Mouse (Mus musculus) heart, embryonic 15.5 days (tissue): ENCODE measurements at regions not wholly inside any gene's neighbourhood (a gene's known extent, or its start where the extent isn't known, plus 50 kb on each side); places are given as distances from the start of the nearest gene placed in this dataset.

Experiments
- ATAC-seq: fragments of 200-750 bp; cut with Nextera tagmentation; replicated peaks from 2 replicates; pipeline ENCODE4 v1.8.0; 2017; ENCODE audit warnings: low read depth, moderate TSS enrichment; ENCODE audit not compliant: insufficient number of reproducible peaks, insufficient read depth, low FRiP score
- H3K27ac ChIP-seq: fragments of 300-500 bp; sonication (generic); 2 replicates; pipeline ENCODE4 v1.5.1; 2015; ENCODE audit warnings: mild to moderate bottlenecking, inconsistent platforms
- H3K27me3 ChIP-seq: fragments of 300-500 bp; sonication (generic); 2 replicates; pipeline ENCODE4 v1.6.1; 2015; ENCODE audit warnings: inconsistent platforms
- H3K36me3 ChIP-seq: fragments of 300-500 bp; sonication (generic); 2 replicates; pipeline ENCODE4 v1.6.1; 2015; ENCODE audit warnings: mild to moderate bottlenecking, inconsistent platforms
- H3K4me1 ChIP-seq: fragments of 300-500 bp; sonication (generic); replicated peaks from 2 replicates; pipeline ENCODE4 v1.6.1; 2015; ENCODE audit warnings: inconsistent platforms
- H3K4me2 ChIP-seq: fragments of 300-500 bp; sonication (generic); 2 replicates; pipeline ENCODE4 v1.6.1; 2015; ENCODE audit warnings: inconsistent platforms, mild to moderate bottlenecking, moderate library complexity
- H3K4me3 ChIP-seq: fragments of 300-500 bp; sonication (generic); 2 replicates; pipeline ENCODE4 v1.5.1; 2015; ENCODE audit warnings: mild to moderate bottlenecking, inconsistent platforms
- H3K9ac ChIP-seq: fragments of 300-500 bp; sonication (generic); 2 replicates; pipeline ENCODE4 v1.6.1; 2015; ENCODE audit warnings: mild to moderate bottlenecking, inconsistent platforms
- H3K9me3 ChIP-seq: fragments of 300-500 bp; sonication (generic); replicated peaks from 2 replicates; pipeline ENCODE4 v1.6.1; 2016; ENCODE audit warnings: inconsistent platforms
- WGBS: fragments of 180-500 bp; shearing (Covaris S2); methylation state at CpG from one replicate; pipeline ENCODE4 v1.1.7; 2015; ENCODE audit warnings: mixed read lengths; 5-methylcytosine and 5-hydroxymethylcytosine counted together

DNA sequence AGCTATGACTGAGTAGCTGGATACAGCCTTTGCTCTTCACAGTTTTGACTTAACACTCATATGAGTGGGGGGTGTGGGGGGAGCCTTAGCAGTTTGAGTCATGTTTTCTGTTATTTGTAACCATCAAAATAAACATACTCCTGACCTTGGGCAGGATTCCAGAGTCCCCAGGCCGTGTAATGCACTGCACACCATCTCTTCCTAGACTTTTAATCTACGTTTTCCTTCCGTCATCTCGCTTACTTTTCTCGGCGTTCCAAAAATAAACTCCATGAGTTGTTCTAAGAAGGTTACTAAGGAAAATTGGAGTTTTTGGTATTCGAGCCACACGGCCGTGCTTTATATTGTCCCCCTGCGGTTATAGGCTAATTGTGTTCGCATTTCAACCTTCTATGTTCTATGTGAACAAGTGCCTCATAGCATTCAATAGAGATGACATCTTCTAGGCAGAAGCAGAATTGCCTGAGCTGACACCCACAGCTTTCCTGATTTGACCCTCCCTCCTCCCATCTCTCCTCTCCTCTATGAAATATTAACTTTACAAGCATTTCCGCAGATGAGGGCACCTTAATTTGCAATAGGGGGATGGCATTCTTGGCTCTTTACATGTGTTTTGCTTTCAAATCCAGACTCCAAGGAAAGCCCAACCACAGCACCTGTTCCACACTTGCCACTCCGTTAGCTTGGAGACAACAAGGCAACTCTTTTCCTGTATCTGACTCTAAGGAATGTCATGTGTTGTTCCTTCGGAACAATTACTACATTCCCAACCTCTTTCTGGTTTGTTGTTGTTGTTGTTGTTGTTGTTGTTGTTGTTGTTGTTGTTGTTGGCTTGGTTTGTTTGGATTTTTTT, 276.2 kb upstream of the Atp2b1 start:
- Histone ChIP-seq H3K27me3 (no peaks in the 10 kb centered on the region), H3K9ac (no peak overlapping the region), H3K4me1 (no peaks in the 10 kb centered on the region), H3K4me2 (no peak overlapping the region), H3K36me3 (no peaks in the 10 kb centered on the region), H3K4me3 (no peak overlapping the region), H3K9me3 (no peaks in the 10 kb centered on the region), H3K27ac (no peak overlapping the region)
- 56% methylated on average over 14 of the region's 14 CpGs for WGBS
- ATAC-seq, result no peak

DNA sequence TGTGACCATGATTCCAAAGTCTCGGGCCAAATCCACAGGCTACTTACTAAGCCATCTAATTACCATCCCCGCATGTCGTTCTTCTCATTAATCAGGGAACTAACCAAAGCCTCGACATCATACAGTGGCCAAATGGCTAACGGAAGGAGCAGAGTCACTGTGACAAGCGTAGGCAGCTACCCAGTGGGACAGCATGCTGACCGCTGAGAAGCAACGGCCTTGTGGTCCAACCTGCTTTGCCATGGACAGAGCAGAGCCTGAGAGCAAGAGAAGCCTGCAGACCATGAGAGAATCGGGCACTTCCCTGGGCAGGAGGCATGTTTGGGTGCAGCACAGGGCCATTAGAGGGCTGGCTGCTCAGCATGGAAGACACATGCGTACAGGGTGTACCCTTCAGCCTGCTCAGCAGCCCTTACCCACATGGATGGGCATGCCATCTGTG, 268.5 kb upstream of the Atp2b1 start:
- Histone ChIP-seq H3K27ac (no peak overlapping the region), H3K4me2 (no peak overlapping the region), H3K27me3 (no peaks in the 10 kb centered on the region), H3K4me1 (no peaks in the 10 kb centered on the region), H3K9ac (no peak overlapping the region), H3K9me3 (no peaks in the 10 kb centered on the region), H3K4me3 (no peak overlapping the region), H3K36me3 (no peaks in the 10 kb centered on the region)
- no peak for ATAC-seq
- 76% methylated on average over 10 of the region's 10 CpGs for WGBS

DNA sequence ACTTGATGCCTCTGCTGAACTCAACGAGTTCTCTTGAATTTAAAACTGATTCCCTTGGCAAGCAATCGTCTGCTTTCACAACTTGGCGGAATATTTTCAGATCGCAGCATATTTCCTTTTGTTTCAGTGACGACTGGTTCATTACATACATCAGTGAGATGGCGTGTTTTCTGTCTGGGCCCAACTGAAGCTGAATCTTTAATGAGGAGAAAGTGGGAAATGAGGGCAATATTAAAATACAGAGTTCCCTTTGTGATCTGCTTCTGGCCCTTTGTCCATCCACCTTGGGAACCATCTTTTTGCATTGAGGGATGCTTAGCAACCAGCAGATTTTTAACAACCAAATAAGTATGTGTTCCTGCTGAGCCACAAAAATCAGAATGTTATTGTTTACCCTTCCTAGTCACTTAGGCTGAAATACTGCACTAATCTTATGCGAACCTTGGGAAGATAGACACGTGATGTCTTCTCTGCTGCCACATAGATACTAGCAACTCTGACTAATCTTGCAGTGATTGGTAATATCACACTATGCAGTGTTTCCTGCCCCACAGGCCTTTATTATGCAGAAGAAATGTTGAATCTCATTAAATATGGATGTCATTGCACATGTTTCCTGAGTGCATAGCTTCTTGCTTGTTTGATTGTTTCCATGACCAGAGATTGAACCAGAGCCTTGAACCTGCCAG, 267.8 kb upstream of the Atp2b1 start:
- ATAC-seq, result no peak
- no peak overlapping the region for H3K9ac ChIP-seq
- H3K27ac ChIP-seq, result no peak overlapping the region
- H3K27me3 ChIP-seq, result no peaks in the 10 kb centered on the region
- H3K36me3 ChIP-seq, result no peaks in the 10 kb centered on the region
- WGBS, result 81% methylated on average over 8 of the region's 8 CpGs
- H3K4me3 ChIP-seq, result no peak overlapping the region
- no peaks in the 10 kb centered on the region for H3K4me1 ChIP-seq
- H3K4me2 ChIP-seq, result no peak overlapping the region
- no peaks in the 10 kb centered on the region for H3K9me3 ChIP-seq

DNA sequence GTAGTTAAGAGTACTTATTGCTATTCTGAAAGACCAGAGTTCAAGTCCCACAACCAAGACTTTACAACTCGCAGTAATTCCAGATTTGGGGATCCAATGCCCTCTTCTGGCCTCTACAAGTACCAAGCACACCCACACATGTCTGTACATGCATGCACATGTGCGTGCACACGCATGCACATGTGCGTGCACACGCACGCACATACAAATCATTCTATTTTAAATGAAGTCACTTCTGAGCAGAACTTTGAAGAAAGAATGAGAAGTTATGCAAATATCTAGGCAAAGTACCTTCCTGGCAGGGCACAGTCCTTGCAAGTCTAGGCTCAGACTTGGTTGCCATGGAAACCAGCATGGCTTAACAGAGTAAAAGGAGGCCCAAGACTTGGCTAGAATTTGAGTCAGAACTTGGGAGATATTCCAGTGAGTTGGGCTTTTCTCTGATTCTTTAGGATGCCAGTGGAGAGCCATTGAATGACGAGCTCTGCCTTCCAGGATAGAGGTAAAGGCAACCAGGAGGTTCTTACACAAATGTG, 265.4 kb upstream of the Atp2b1 start:
- H3K4me3 ChIP-seq, result no peak overlapping the region
- no peak for ATAC-seq
- no peaks in the 10 kb centered on the region for H3K27me3 ChIP-seq
- no peaks in the 10 kb centered on the region for H3K9me3 ChIP-seq
- no peak overlapping the region for H3K4me2 ChIP-seq
- H3K36me3 ChIP-seq, result no peaks in the 10 kb centered on the region
- no peak overlapping the region for H3K27ac ChIP-seq
- H3K9ac ChIP-seq, result no peak overlapping the region
- no peaks in the 10 kb centered on the region for H3K4me1 ChIP-seq
- 89% methylated on average over 7 of the region's 7 CpGs for WGBS

DNA sequence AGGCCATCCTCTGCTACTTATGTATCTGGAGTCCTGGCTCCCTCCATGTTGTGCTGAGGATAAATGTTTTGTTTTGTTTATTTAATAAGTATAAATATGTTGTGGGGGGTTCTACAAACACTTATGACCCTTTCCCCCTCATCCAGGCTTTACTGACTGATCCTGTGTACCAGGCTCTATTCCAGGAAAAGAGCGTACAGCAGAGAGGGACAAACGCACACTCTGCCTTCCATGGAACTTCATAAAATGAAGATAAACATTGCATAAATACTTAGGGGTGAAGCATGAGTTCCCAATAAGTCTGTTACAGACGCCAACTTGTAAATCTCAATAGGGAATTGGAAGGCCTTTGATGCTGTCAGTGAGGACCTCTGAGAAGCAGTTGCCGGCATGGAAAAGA, 263.7 kb upstream of the Atp2b1 start:
- Histone ChIP-seq H3K36me3 (no peaks in the 10 kb centered on the region), H3K27ac (no peak overlapping the region), H3K4me1 (no peaks in the 10 kb centered on the region), H3K9ac (no peak overlapping the region), H3K4me2 (no peak overlapping the region), H3K9me3 (no peaks in the 10 kb centered on the region), H3K27me3 (no peaks in the 10 kb centered on the region), H3K4me3 (no peak overlapping the region)
- no peak for ATAC-seq
- whole genome bisulfite sequencing, result 86% methylated on average over 4 of the region's 4 CpGs

DNA sequence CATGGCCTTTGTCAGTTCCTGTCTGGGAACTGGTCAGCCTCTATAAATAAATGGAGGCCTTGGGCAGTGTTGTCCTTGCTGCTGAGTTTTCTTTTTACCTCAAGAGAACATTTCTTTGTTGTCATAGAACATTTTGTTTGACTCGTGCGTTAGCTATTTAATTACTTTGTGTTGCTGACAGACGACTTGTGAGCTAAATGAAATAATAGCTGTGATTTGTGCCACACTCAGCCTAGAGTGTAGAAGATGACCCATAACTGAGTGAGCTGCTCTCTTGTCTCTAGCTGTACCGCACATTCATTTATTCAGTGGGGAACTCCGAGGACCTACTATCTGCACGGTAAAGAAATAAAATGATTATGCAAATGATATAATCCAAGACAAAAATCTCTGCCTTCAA, 263.1 kb upstream of the Atp2b1 start:
- Histone ChIP-seq H3K36me3 (no peaks in the 10 kb centered on the region), H3K27ac (no peak overlapping the region), H3K4me2 (no peak overlapping the region), H3K4me1 (no peaks in the 10 kb centered on the region), H3K4me3 (no peak overlapping the region), H3K27me3 (no peaks in the 10 kb centered on the region), H3K9ac (no peak overlapping the region), H3K9me3 (no peaks in the 10 kb centered on the region)
- no peak for ATAC-seq
- WGBS, result 84% methylated on average over 6 of the region's 6 CpGs

DNA sequence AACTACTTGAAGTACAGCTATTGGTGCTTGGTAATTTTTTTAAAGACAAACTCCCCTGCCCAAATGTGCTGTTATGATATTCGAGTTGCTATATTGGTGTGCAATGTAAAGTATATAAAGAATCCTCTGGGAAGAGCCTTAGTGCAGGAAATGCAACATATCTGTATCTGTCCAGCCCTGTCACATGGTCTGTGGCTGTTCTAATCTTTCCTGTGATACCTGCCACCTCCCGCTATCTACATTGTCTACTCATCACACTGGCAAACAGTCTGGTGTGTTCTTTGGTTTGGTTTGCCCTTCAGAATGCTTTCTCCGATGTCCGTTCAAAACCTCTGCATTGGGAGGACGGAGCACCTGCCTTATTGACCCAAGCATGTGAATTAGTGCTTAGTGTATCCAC, 262.6 kb upstream of the Atp2b1 start:
- Histone ChIP-seq H3K4me3 (no peak overlapping the region), H3K27me3 (no peaks in the 10 kb centered on the region), H3K36me3 (no peaks in the 10 kb centered on the region), H3K27ac (no peak overlapping the region), H3K4me2 (no peak overlapping the region), H3K4me1 (no peaks in the 10 kb centered on the region), H3K9me3 (no peaks in the 10 kb centered on the region), H3K9ac (no peak overlapping the region)
- WGBS, result 80% methylated on average over 5 of the region's 5 CpGs
- ATAC-seq, result no peak

DNA sequence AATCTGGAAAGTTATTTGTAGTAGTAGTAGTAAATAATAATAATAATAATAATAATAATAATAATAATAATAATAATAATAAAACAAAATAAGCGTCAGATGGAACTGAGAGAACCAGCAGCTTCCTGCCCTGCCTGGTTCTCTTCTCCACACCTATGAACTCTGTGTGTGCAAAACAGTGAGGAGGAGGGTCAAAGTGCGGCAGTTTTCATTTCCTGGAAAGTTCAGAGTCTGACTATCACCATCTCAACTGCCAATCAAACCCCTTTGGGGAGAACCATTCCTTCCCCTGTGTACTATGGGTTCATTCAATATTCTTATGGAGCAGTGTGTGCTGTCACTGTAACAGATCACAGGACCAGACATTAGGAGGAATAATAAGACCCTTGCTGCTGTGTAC, 262.1 kb upstream of the Atp2b1 start:
- no peak for ATAC-seq
- WGBS, result 86% methylated on average over 2 of the region's 2 CpGs
- Histone ChIP-seq H3K27me3 (no peaks in the 10 kb centered on the region), H3K4me1 (no peaks in the 10 kb centered on the region), H3K4me2 (no peak overlapping the region), H3K9ac (no peak overlapping the region), H3K9me3 (no peaks in the 10 kb centered on the region), H3K27ac (no peak overlapping the region), H3K36me3 (no peaks in the 10 kb centered on the region), H3K4me3 (no peak overlapping the region)

DNA sequence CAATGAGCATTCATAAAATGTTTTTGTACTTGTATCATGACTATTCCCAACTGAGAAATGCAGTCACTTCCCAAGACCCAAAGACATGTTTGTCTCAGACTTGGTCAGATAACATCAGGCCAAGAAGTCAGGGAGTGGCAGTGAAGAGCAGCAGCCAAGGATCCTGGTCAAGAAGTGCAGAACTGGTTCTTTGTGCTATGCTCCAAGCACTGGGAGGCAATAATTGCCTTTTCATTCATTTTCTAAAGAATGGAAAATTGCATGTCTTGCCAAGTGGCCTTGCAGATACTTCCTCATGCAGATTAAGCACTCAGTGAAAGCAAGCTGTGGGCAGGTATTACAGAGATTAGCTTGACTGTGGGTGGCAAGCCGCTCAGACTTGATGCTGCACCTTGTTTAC, 253.5 kb upstream of the Atp2b1 start:
- H3K9me3 ChIP-seq, result no peaks in the 10 kb centered on the region
- H3K36me3 ChIP-seq, result no peaks in the 10 kb centered on the region
- 33% methylated on average over 1 of the region's 1 CpGs for WGBS
- no peak overlapping the region for H3K9ac ChIP-seq
- no peaks in the 10 kb centered on the region for H3K27me3 ChIP-seq
- H3K27ac ChIP-seq, result no peak overlapping the region
- 0 out of 2 replicates have a peak, but pooled peaks cover 2% of the 10 kb centered on the region for H3K4me1 ChIP-seq
- ATAC-seq, result no peak
- H3K4me2 ChIP-seq, result no peak overlapping the region
- H3K4me3 ChIP-seq, result no peak overlapping the region

DNA sequence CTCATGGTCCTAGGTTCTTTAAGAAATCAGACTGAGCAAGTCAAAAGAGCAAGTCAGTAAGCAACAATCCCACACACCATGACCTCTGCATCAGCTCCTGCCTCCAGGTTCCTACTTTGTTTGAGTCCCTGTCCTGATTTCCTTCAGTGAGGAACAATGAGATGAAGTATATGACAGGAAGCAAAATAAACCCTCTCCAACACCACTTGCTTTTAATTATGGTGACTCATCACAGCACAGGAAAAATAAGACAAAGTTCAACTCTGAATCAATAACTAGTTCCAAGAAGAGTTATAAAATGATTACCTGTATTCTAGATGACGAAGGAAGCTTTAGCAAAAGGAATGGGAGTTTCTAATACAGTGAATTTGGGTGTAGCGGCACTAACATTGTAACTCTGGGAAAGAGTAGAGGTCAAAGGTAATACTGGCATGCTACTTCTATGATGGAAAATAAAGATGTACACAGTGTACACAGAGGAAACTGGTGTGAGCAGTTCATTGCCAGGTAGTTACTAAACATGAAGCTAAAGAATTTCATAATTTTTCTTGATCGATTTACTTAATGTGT, 248.2 kb upstream of the Atp2b1 start:
- no peak overlapping the region for H3K4me3 ChIP-seq
- no peak overlapping the region for H3K27ac ChIP-seq
- ATAC-seq, result no peak
- H3K4me1 ChIP-seq, result 0 out of 2 replicates have a peak, but pooled peaks cover under 1% of the 10 kb centered on the region
- H3K27me3 ChIP-seq, result no peaks in the 10 kb centered on the region
- 88% methylated on average over 3 of the region's 3 CpGs for WGBS
- no peak overlapping the region for H3K4me2 ChIP-seq
- H3K36me3 ChIP-seq, result no peaks in the 10 kb centered on the region
- H3K9me3 ChIP-seq, result no peaks in the 10 kb centered on the region
- no peak overlapping the region for H3K9ac ChIP-seq

DNA sequence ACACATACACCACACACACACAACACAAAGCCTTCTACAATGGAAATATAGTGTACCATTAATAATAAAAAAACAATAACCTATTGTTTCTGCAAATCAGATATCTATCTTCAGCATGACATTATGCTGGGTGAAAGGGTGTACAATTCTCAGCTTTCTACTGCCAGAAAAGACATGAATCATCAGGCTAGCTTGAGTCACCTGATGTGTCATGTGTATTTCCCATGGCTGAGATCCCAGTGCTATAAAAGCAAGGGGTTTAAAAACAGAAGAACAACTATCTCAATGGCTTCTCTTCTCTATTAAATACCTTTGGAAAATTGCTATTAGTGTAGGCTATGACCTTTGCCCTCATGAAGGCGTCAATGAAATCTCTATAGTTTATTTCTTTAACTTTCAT, 246.5 kb upstream of the Atp2b1 start:
- H3K36me3 ChIP-seq, result no peaks in the 10 kb centered on the region
- ATAC-seq, result no peak
- no peak overlapping the region for H3K4me3 ChIP-seq
- H3K4me1 ChIP-seq, result no peaks in the 10 kb centered on the region
- H3K27ac ChIP-seq, result no peak overlapping the region
- 58% methylated on average over 1 of the region's 1 CpGs for WGBS
- no peak overlapping the region for H3K9ac ChIP-seq
- no peaks in the 10 kb centered on the region for H3K27me3 ChIP-seq
- H3K9me3 ChIP-seq, result no peaks in the 10 kb centered on the region
- no peak overlapping the region for H3K4me2 ChIP-seq
